12 mouse cellular contexts compared by ENCODE assay signal in the genomic region with DNA sequence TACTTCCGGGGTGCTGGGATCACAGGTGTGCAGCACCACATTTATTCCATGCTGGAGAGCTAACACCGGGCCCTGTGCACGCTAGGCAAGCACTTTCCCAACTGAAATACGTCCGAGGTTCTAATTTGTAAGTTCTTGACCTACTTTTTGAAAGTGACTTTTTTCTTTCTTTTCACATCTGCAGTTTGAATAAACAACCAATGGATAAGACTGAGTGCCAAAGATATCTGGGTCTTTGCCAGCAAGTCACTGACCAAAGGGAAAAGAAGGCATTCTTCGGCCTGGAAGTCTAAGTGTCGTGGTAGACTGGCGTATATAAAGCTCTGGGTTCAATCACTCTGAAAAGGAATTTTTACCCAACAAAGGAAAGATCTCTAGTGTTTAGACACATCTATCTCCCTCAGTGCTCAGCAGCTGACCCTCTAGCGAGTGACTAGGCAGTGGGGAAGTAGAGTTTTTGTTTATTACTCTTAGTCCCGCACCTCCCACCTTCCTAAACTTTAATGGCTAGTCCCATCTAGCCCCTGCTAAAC. TPM values are rescaled to one million over a fixed set of nuclear protein-coding genes. Genes with fewer than 3 reads are reported as not detected.
DNase-seq lines count a peak whose midpoint lies in the region; ATAC-seq and TF ChIP-seq lines count a peak whose summit lies in the region.
"Had no signal": no experiment of that assay in that cellular context is flagged by ENCODE, and none has a peak within 500 bp of the region (broad histone marks: within the 10 kb centered on the region; RNA-seq: fewer than 3 reads in every experiment).

No protein-coding gene starts in this region.

- DNase-seq in adrenal gland, adult 2 months: peak; percentile 54
- no peak for DNase-seq in adrenal gland, postnatal 25 days
- peak; percentile 20 to 51 for DNase-seq in heart, adult 9 months (ENCODE audit: low spot score in 2 of 2)
- peak; percentile 42 for DNase-seq in kidney, postnatal 10 days
- peak; percentile 72 for DNase-seq in lung, postnatal 0 days (ENCODE audit: low spot score)
- no peak for DNase-seq in midbrain, embryonic 10.5 days (ENCODE audit: low spot score)
- DNase-seq: cerebellum, postnatal 25 days; layer of hippocampus, adult 9-11 months had no signal

- TF ChIP-seq CTCF in lung, postnatal 0 days (IDR thresholded peaks at IDR 0.05): no peak

- H3K27me3 ChIP-seq in heart, embryonic 12.5 days (replicated peaks): no peaks in the 10 kb centered on the region
- no peaks in the 10 kb centered on the region for H3K27me3 ChIP-seq in kidney, embryonic 14.5 days (ENCODE audit: control insufficient read depth, insufficient read depth, low read length)
- H3K27me3 ChIP-seq in lung, postnatal 0 days (replicated peaks; ENCODE audit: insufficient read depth, low read length): no peaks in the 10 kb centered on the region
- 0 out of 2 replicates have a peak, but pooled peaks cover 5% of the 10 kb centered on the region for H3K27me3 ChIP-seq in midbrain, embryonic 10.5 days (ENCODE audit: low read depth, poor library complexity, severe bottlenecking)
- H3K27me3 ChIP-seq: Patski had no signal

- WGBS in heart, embryonic 12.5 days: 58% methylated on average over 10 of the region's 10 CpGs
- 71% methylated on average over 10 of the region's 10 CpGs for WGBS in kidney, embryonic 14.5 days
- 26% methylated on average over 10 of the region's 10 CpGs for WGBS in lung, postnatal 0 days
- 89% methylated on average over 10 of the region's 10 CpGs for WGBS in midbrain, embryonic 10.5 days

- no peak overlapping the region for H3K4me3 ChIP-seq in heart, embryonic 12.5 days
- no peak overlapping the region for H3K4me3 ChIP-seq in kidney, embryonic 14.5 days (ENCODE audit: low read length)
- H3K4me3 ChIP-seq in lung, postnatal 0 days (ENCODE audit: low read depth, low read length): no peak overlapping the region
- no peak overlapping the region for H3K4me3 ChIP-seq in midbrain, embryonic 10.5 days
- H3K4me3 ChIP-seq: liver, embryonic 12.5 days had no signal

- TF ChIP-seq EP300 in lung, postnatal 0 days (IDR thresholded peaks at IDR 0.05): peak; percentile 23; the same call in 1 of the 2 replicates

- H3K36me3 ChIP-seq in heart, embryonic 12.5 days: no peaks in the 10 kb centered on the region
- no peaks in the 10 kb centered on the region for H3K36me3 ChIP-seq in kidney, embryonic 14.5 days (ENCODE audit: control insufficient read depth, insufficient read depth, low read length)
- H3K36me3 ChIP-seq in lung, postnatal 0 days (ENCODE audit: insufficient read depth, low read length): no peaks in the 10 kb centered on the region
- no peaks in the 10 kb centered on the region for H3K36me3 ChIP-seq in midbrain, embryonic 10.5 days
- H3K36me3 ChIP-seq: liver, embryonic 12.5 days had no signal

- ATAC-seq in heart, embryonic 12.5 days (ENCODE audit: insufficient number of reproducible peaks, low FRiP score): no peak
- no peak for ATAC-seq in kidney, embryonic 14.5 days (ENCODE audit: low FRiP score, low TSS enrichment)
- peak; percentile 13; the same call in 1 of the 2 replicates for ATAC-seq in lung, postnatal 0 days
- ATAC-seq: liver, embryonic 12.5 days; Patski had no signal

- H3K27ac ChIP-seq in heart, embryonic 12.5 days (ENCODE audit: poor library complexity, severe bottlenecking): no peak overlapping the region
- no peak overlapping the region for H3K27ac ChIP-seq in kidney, embryonic 14.5 days (ENCODE audit: low read depth, low read length)
- no peak overlapping the region for H3K27ac ChIP-seq in lung, postnatal 0 days (ENCODE audit: low read length)
- no peak overlapping the region for H3K27ac ChIP-seq in midbrain, embryonic 10.5 days (replicated peaks)
- H3K27ac ChIP-seq: liver, embryonic 12.5 days had no signal

- no peak overlapping the region for H3K9ac ChIP-seq in heart, embryonic 12.5 days
- H3K9ac ChIP-seq in kidney, embryonic 14.5 days (ENCODE audit: low read depth, low read length): no peak overlapping the region
- no peak overlapping the region for H3K9ac ChIP-seq in lung, postnatal 0 days (replicated peaks; ENCODE audit: low read depth)
- H3K9ac ChIP-seq: liver, embryonic 12.5 days had no signal

- no peak overlapping the region for H3K4me2 ChIP-seq in heart, embryonic 12.5 days
- H3K4me2 ChIP-seq in kidney, embryonic 14.5 days (replicated peaks; ENCODE audit: low read depth, low read length): no peak overlapping the region
- no peak overlapping the region for H3K4me2 ChIP-seq in lung, postnatal 0 days (replicated peaks; ENCODE audit: low read depth, low read length)
- H3K4me2 ChIP-seq: liver, embryonic 12.5 days had no signal

- peaks cover 46% of the 10 kb centered on the region for H3K4me1 ChIP-seq in heart, embryonic 12.5 days (replicated peaks)
- peaks cover 33% of the 10 kb centered on the region for H3K4me1 ChIP-seq in kidney, embryonic 14.5 days (ENCODE audit: control insufficient read depth, insufficient read depth, low read length)
- H3K4me1 ChIP-seq in lung, postnatal 0 days (ENCODE audit: insufficient read depth, low read depth, low read length): peaks cover 28% of the 10 kb centered on the region
- H3K4me1 ChIP-seq in midbrain, embryonic 10.5 days: peaks cover 39% of the 10 kb centered on the region

- H3K9me3 ChIP-seq in heart, embryonic 12.5 days (replicated peaks): no peaks in the 10 kb centered on the region
- no peaks in the 10 kb centered on the region for H3K9me3 ChIP-seq in kidney, embryonic 14.5 days (ENCODE audit: control insufficient read depth, low read length)
- no peaks in the 10 kb centered on the region for H3K9me3 ChIP-seq in lung, postnatal 0 days (ENCODE audit: low read length)
- H3K9me3 ChIP-seq in midbrain, embryonic 10.5 days (replicated peaks): no peaks in the 10 kb centered on the region
- H3K9me3 ChIP-seq: liver, embryonic 12.5 days had no signal

RNA-seq across cellular contexts. Expression of a gene that starts 6.0 kb away (rescaled TPM):
- 10 to 100 TPM; 58.7 to 66.1 TPM for total RNA-seq in adrenal gland, adult 2 months (2021)
- polyA plus RNA-seq in adrenal gland, adult 2 months (2012; rRNA removed): 113 and 162 TPM in 2 replicates
- 66.2 and 75.2 TPM in 2 replicates for total RNA-seq in adrenal gland, postnatal 25 days (2021)
- 19.8 and 24.6 TPM in 2 replicates for polyA plus RNA-seq in heart, embryonic 12.5 days (2016; fragmentation: Nextera tagmentation; extraction: Ambion mirVana)
- 42.3 and 44.6 TPM in 2 replicates for polyA plus RNA-seq in kidney, embryonic 14.5 days (2014; fragmentation: Nextera tagmentation; extraction: Ambion mirVana)
- 97.0 and 100.0 TPM in 2 replicates for polyA plus RNA-seq in lung, postnatal 0 days (2015; fragmentation: Nextera tagmentation; extraction: Ambion mirVana)
- 15.1 and 17.3 TPM in 2 replicates for polyA plus RNA-seq in midbrain, embryonic 10.5 days (2016; fragmentation: Nextera tagmentation; extraction: Ambion mirVana)

RNA-seq across cellular contexts. Expression of a gene that starts 39.1 kb away (rescaled TPM):
- 100 to 1,000 TPM; 125 to 139 TPM for total RNA-seq in adrenal gland, adult 2 months (2021)
- 1.8 and 2.1 TPM in 2 replicates for polyA plus RNA-seq in adrenal gland, adult 2 months (2012; rRNA removed)
- 150 and 162 TPM in 2 replicates for total RNA-seq in adrenal gland, postnatal 25 days (2021)
- polyA plus RNA-seq in heart, embryonic 12.5 days (2016; fragmentation: Nextera tagmentation; extraction: Ambion mirVana): 166 and 167 TPM in 2 replicates
- polyA plus RNA-seq in kidney, embryonic 14.5 days (2014; fragmentation: Nextera tagmentation; extraction: Ambion mirVana): 315 and 346 TPM in 2 replicates
- 127 and 133 TPM in 2 replicates for polyA plus RNA-seq in lung, postnatal 0 days (2015; fragmentation: Nextera tagmentation; extraction: Ambion mirVana)
- 355 and 424 TPM in 2 replicates for polyA plus RNA-seq in midbrain, embryonic 10.5 days (2016; fragmentation: Nextera tagmentation; extraction: Ambion mirVana)

Comparison
In these comparisons a context has a peak if more than half of its experiments do, and no peak if none do; other contexts are left out.
1. DNase-seq: peak in adrenal gland, adult 2 months (single experiment), heart, adult 9 months (2 of 2), kidney, postnatal 10 days (single experiment) and lung, postnatal 0 days (single experiment); none in adrenal gland, postnatal 25 days (single experiment) and midbrain, embryonic 10.5 days (single experiment).
2. RNA of a gene that starts 39.1 kb away (polyA plus RNA-seq): 355 to 424 TPM in midbrain, embryonic 10.5 days, 315 to 346 TPM in kidney, embryonic 14.5 days, 166 to 167 TPM in heart, embryonic 12.5 days and 127 to 133 TPM in lung, postnatal 0 days; 1.8 to 2.1 TPM in adrenal gland, adult 2 months; every median in the first group is over 10 times any median in the second.